Mouse (Mus musculus) neural tube, embryonic 15.5 days (tissue): ENCODE measurements around the gene Maml3. TPM values are rescaled to one million over a fixed set of nuclear protein-coding genes. Genes with fewer than 3 reads are reported as not detected.

Source experiments
- ATAC-seq: fragments of 200-750 bp; cut with Nextera tagmentation; 2 replicates; pipeline ENCODE4 v1.8.0; 2017; ENCODE audit warnings: mild to moderate bottlenecking, moderate TSS enrichment, moderate library complexity; ENCODE audit not compliant: low FRiP score
- H3K27ac ChIP-seq: fragments of 300-500 bp; sonication (generic); replicated peaks from 2 replicates; pipeline ENCODE4 v1.5.1; 2015; ENCODE audit warnings: mild to moderate bottlenecking, inconsistent platforms
- H3K27me3 ChIP-seq: fragments of 300-500 bp; sonication (generic); replicated peaks from 2 replicates; pipeline ENCODE4 v1.6.1; 2015; ENCODE audit warnings: inconsistent platforms
- H3K36me3 ChIP-seq: fragments of 300-500 bp; sonication (generic); 2 replicates; pipeline ENCODE4 v1.6.1; 2015; ENCODE audit warnings: inconsistent platforms
- H3K4me1 ChIP-seq: fragments of 300-500 bp; sonication (generic); 2 replicates; pipeline ENCODE4 v1.6.1; 2015; ENCODE audit warnings: inconsistent platforms
- H3K4me2 ChIP-seq: fragments of 300-500 bp; sonication (generic); 2 replicates; pipeline ENCODE4 v1.6.1; 2015; ENCODE audit warnings: inconsistent platforms, mild to moderate bottlenecking, moderate library complexity
- H3K4me3 ChIP-seq: fragments of 300-500 bp; sonication (generic); replicated peaks from 2 replicates; pipeline ENCODE4 v1.5.1; 2015; ENCODE audit warnings: mild to moderate bottlenecking, inconsistent platforms
- H3K9ac ChIP-seq: fragments of 300-500 bp; sonication (generic); replicated peaks from 2 replicates; pipeline ENCODE4 v1.6.1; 2015; ENCODE audit warnings: mild to moderate bottlenecking, inconsistent platforms
- H3K9me3 ChIP-seq: fragments of 300-500 bp; sonication (generic); replicated peaks from 2 replicates; pipeline ENCODE4 v1.6.1; 2016; ENCODE audit warnings: inconsistent platforms
- WGBS: fragments of 180-500 bp; shearing (Covaris S2); methylation state at CpG from one replicate; pipeline ENCODE4 v1.1.7; 2015; ENCODE audit warnings: mixed read lengths; 5-methylcytosine and 5-hydroxymethylcytosine counted together
- polyA plus RNA-seq: library from polyadenylated mRNA; unstranded; fragments of >200 nt; fragmentation: Nextera tagmentation; extraction: Ambion mirVana; gene quantifications from 2 replicates; pipeline ENCODE4 v1.2.1, GENCODE M21; 2015

The Maml3 gene
- polyA plus RNA-seq, 1 experiment from 2014 or later: 7.6 TPM

- ATAC-seq: no peak
- no peak overlapping the region for H3K9ac ChIP-seq
- no peaks in the 10 kb centered on the region for H3K36me3 ChIP-seq
- no peak overlapping the region for H3K4me2 ChIP-seq
- no peaks in the 10 kb centered on the region for H3K27me3 ChIP-seq
- H3K4me3 ChIP-seq: no peak overlapping the region
- H3K9me3 ChIP-seq: no peaks in the 10 kb centered on the region
- peaks cover 18% of the 10 kb centered on the region for H3K4me1 ChIP-seq
- WGBS: 62% methylated on average over 8 of the region's 8 CpGs
- H3K27ac ChIP-seq: peak overlapping the region; percentile 28; the same call in 1 of the 2 replicates
Measured at GRCm38 (mm10) chr3:51943642-51944041, 161.2 kb downstream of the Maml3 start.

- Histone ChIP-seq H3K36me3 (no peaks in the 10 kb centered on the region), H3K9ac (no peak overlapping the region), H3K27me3 (no peaks in the 10 kb centered on the region), H3K9me3 (no peaks in the 10 kb centered on the region), H3K4me1 (peaks cover 10% of the 10 kb centered on the region), H3K4me3 (no peak overlapping the region), H3K4me2 (no peak overlapping the region), H3K27ac (no peak overlapping the region)
- no peak for ATAC-seq
- WGBS: 65% methylated on average over 8 of the region's 8 CpGs
Measured at GRCm38 (mm10) chr3:51941781-51942180, 163.1 kb downstream of the Maml3 start.

GRCm38 (mm10) chr3:51939864-51940263 is 165.0 kb downstream of the Maml3 start:
- H3K9me3 ChIP-seq: no peaks in the 10 kb centered on the region
- H3K9ac ChIP-seq: no peak overlapping the region
- 76% methylated on average over 7 of the region's 7 CpGs for WGBS
- no peak overlapping the region for H3K27ac ChIP-seq
- H3K4me2 ChIP-seq: no peak overlapping the region
- H3K4me3 ChIP-seq: no peak overlapping the region
- peaks cover 7% of the 10 kb centered on the region; the same call in 1 of the 2 replicates for H3K4me1 ChIP-seq
- ATAC-seq: no peak
- H3K36me3 ChIP-seq: no peaks in the 10 kb centered on the region
- no peaks in the 10 kb centered on the region for H3K27me3 ChIP-seq

- no peak overlapping the region for H3K4me2 ChIP-seq
- H3K9ac ChIP-seq: no peak overlapping the region
- H3K9me3 ChIP-seq: no peaks in the 10 kb centered on the region
- no peak overlapping the region for H3K4me3 ChIP-seq
- H3K36me3 ChIP-seq: no peaks in the 10 kb centered on the region
- ATAC-seq: no peak
- H3K27ac ChIP-seq: no peak overlapping the region
- no peaks in the 10 kb centered on the region for H3K27me3 ChIP-seq
- 89% methylated on average over 5 of the region's 5 CpGs for WGBS
- peaks cover 7% of the 10 kb centered on the region; the same call in 1 of the 2 replicates for H3K4me1 ChIP-seq
Measured at GRCm38 (mm10) chr3:51939054-51939453, 165.8 kb downstream of the Maml3 start.

- no peak overlapping the region for H3K4me2 ChIP-seq
- ATAC-seq: no peak
- 97% methylated on average over 5 of the region's 5 CpGs for WGBS
Measured at GRCm38 (mm10) chr3:51937176-51937575, 167.7 kb downstream of the Maml3 start.

GRCm38 (mm10) chr3:51934531-51935485 is 170.1 kb downstream of the Maml3 start:
- peaks cover 2% of the 10 kb centered on the region; the same call in 1 of the 2 replicates for H3K4me1 ChIP-seq
- WGBS: 86% methylated on average over 13 of the region's 13 CpGs
- no peak overlapping the region for H3K27ac ChIP-seq
- H3K36me3 ChIP-seq: no peaks in the 10 kb centered on the region
- no peak overlapping the region for H3K4me3 ChIP-seq
- H3K9me3 ChIP-seq: no peaks in the 10 kb centered on the region
- H3K27me3 ChIP-seq: no peaks in the 10 kb centered on the region
- no peak overlapping the region for H3K4me2 ChIP-seq
- ATAC-seq: no peak
- no peak overlapping the region for H3K9ac ChIP-seq

More at GRCm38 (mm10) chr3:51937176-51937575, 167.7 kb downstream of the Maml3 start:
- H3K9me3 ChIP-seq: no peaks in the 10 kb centered on the region
- no peaks in the 10 kb centered on the region for H3K36me3 ChIP-seq
- no peak overlapping the region for H3K9ac ChIP-seq
- H3K27ac ChIP-seq: no peak overlapping the region
- no peaks in the 10 kb centered on the region for H3K27me3 ChIP-seq
- H3K4me1 ChIP-seq: peaks cover 2% of the 10 kb centered on the region; the same call in 1 of the 2 replicates
- no peak overlapping the region for H3K4me3 ChIP-seq

GRCm38 (mm10) chr3:51928188-51928587 is 176.7 kb downstream of the Maml3 start:
- Histone ChIP-seq H3K9ac (no peak overlapping the region), H3K27ac (peak overlapping the region; percentile 43), H3K4me2 (peak overlapping the region; percentile 49), H3K4me3 (peak overlapping the region; percentile 17), H3K9me3 (no peaks in the 10 kb centered on the region), H3K4me1 (peaks cover 29% of the 10 kb centered on the region), H3K27me3 (no peaks in the 10 kb centered on the region), H3K36me3 (no peaks in the 10 kb centered on the region)
- no peak for ATAC-seq
- WGBS: 32% methylated on average over 14 of the region's 14 CpGs

GRCm38 (mm10) chr3:51927591-51927990 is 177.3 kb downstream of the Maml3 start:
- Histone ChIP-seq H3K4me1 (peaks cover 29% of the 10 kb centered on the region), H3K4me3 (peak overlapping the region; percentile 17), H3K9ac (no peak overlapping the region), H3K4me2 (peak overlapping the region; percentile 49), H3K27me3 (no peaks in the 10 kb centered on the region), H3K36me3 (no peaks in the 10 kb centered on the region), H3K27ac (peak overlapping the region; percentile 43), H3K9me3 (no peaks in the 10 kb centered on the region)
- ATAC-seq: peak; percentile 82; the same call in 1 of the 2 replicates
- 33% methylated on average over 7 of the region's 7 CpGs for WGBS

GRCm38 (mm10) chr3:51927043-51927442 is 177.8 kb downstream of the Maml3 start:
- Histone ChIP-seq H3K4me2 (peak overlapping the region; percentile 49; the same call in 1 of the 2 replicates), H3K36me3 (no peaks in the 10 kb centered on the region), H3K4me3 (no peak overlapping the region), H3K27ac (no peak overlapping the region), H3K9me3 (no peaks in the 10 kb centered on the region), H3K9ac (no peak overlapping the region), H3K27me3 (no peaks in the 10 kb centered on the region), H3K4me1 (peaks cover 29% of the 10 kb centered on the region)
- 16% methylated on average over 6 of the region's 6 CpGs for WGBS
- ATAC-seq: peak; percentile 40; the same call in 1 of the 2 replicates

GRCm38 (mm10) chr3:51925758-51926157 is 179.1 kb downstream of the Maml3 start:
- H3K9me3 ChIP-seq: no peaks in the 10 kb centered on the region
- ATAC-seq: no peak
- H3K36me3 ChIP-seq: no peaks in the 10 kb centered on the region
- peaks cover 29% of the 10 kb centered on the region for H3K4me1 ChIP-seq
- no peak overlapping the region for H3K4me2 ChIP-seq
- 48% methylated on average over 2 of the region's 2 CpGs for WGBS
- H3K27ac ChIP-seq: no peak overlapping the region
- H3K4me3 ChIP-seq: no peak overlapping the region
- H3K27me3 ChIP-seq: no peaks in the 10 kb centered on the region
- H3K9ac ChIP-seq: no peak overlapping the region

- Histone ChIP-seq H3K36me3 (no peaks in the 10 kb centered on the region), H3K9ac (no peak overlapping the region), H3K27me3 (no peaks in the 10 kb centered on the region), H3K4me2 (no peak overlapping the region), H3K27ac (no peak overlapping the region), H3K4me3 (no peak overlapping the region), H3K4me1 (peaks cover 29% of the 10 kb centered on the region), H3K9me3 (no peaks in the 10 kb centered on the region)
- WGBS: 85% methylated on average over 5 of the region's 5 CpGs
- ATAC-seq: no peak
Measured at GRCm38 (mm10) chr3:51924636-51925035, 180.2 kb downstream of the Maml3 start.

GRCm38 (mm10) chr3:51923800-51924199 is 181.1 kb downstream of the Maml3 start:
- no peak overlapping the region for H3K27ac ChIP-seq
- no peak overlapping the region for H3K9ac ChIP-seq
- WGBS: 58% methylated on average over 6 of the region's 6 CpGs
- H3K9me3 ChIP-seq: no peaks in the 10 kb centered on the region
- no peak overlapping the region for H3K4me3 ChIP-seq
- peaks cover 29% of the 10 kb centered on the region for H3K4me1 ChIP-seq
- H3K36me3 ChIP-seq: no peaks in the 10 kb centered on the region
- H3K4me2 ChIP-seq: no peak overlapping the region
- no peak for ATAC-seq
- H3K27me3 ChIP-seq: no peaks in the 10 kb centered on the region
